Mouse (Mus musculus) intestine, embryonic 14.5 days (tissue): ENCODE measurements around the gene Wrnip1. TPM values are rescaled to one million over a fixed set of nuclear protein-coding genes. Genes with fewer than 3 reads are reported as not detected.

ENCODE experiments used
- ATAC-seq: fragments of 200-750 bp; cut with Nextera tagmentation; replicated peaks from 2 replicates; pipeline ENCODE4 v1.8.0; 2017; ENCODE audit warnings: low read depth, moderate number of reproducible peaks, moderate TSS enrichment, moderate library complexity; ENCODE audit not compliant: low FRiP score, low TSS enrichment
- DNase-seq: peaks from one replicate; pipeline ENCODE4 v3.0.0-alpha.2; 2018; ENCODE audit warnings: low spot score
- H3K27ac ChIP-seq: fragments of 300-500 bp; sonication (generic); 2 replicates; pipeline ENCODE4 v1.5.1; 2014; ENCODE audit warnings: low read depth, mild to moderate bottlenecking, control low read depth
- H3K27me3 ChIP-seq: fragments of 300-500 bp; sonication (generic); replicated peaks from 2 replicates; pipeline ENCODE4 v1.6.1; 2014; ENCODE audit warnings: low read length, control low read depth; ENCODE audit not compliant: control insufficient read depth, insufficient read depth
- H3K36me3 ChIP-seq: fragments of 300-500 bp; sonication (generic); 2 replicates; pipeline ENCODE4 v1.6.1; 2014; ENCODE audit warnings: low read length, control low read depth; ENCODE audit not compliant: control insufficient read depth, insufficient read depth
- H3K4me1 ChIP-seq: fragments of 300-500 bp; sonication (generic); replicated peaks from 2 replicates; pipeline ENCODE4 v1.6.1; 2014; ENCODE audit warnings: low read length, control low read depth, mixed read lengths; ENCODE audit not compliant: control insufficient read depth, insufficient read depth
- H3K4me2 ChIP-seq: fragments of 300-500 bp; sonication (generic); 2 replicates; pipeline ENCODE4 v1.6.1; 2014; ENCODE audit warnings: low read length
- H3K4me3 ChIP-seq: fragments of 300-500 bp; sonication (generic); 2 replicates; pipeline ENCODE4 v1.5.1; 2014; ENCODE audit warnings: low read depth, low read length, control low read depth, mixed read lengths
- H3K9ac ChIP-seq: fragments of 300-500 bp; sonication (generic); 2 replicates; pipeline ENCODE4 v1.6.1; 2014; ENCODE audit warnings: mild to moderate bottlenecking, low read length
- H3K9me3 ChIP-seq: fragments of 300-500 bp; sonication (generic); 2 replicates; pipeline ENCODE4 v1.6.1; 2016; ENCODE audit warnings: low read length, control low read depth; ENCODE audit not compliant: control insufficient read depth
- WGBS: fragments of 180-500 bp; shearing (Covaris S2); extraction: QIAGEN DNeasy Blood & Tissue Kit; methylation state at CpG from one replicate; pipeline ENCODE4 v1.1.7; 2014; 5-methylcytosine and 5-hydroxymethylcytosine counted together
- polyA plus RNA-seq: library from polyadenylated mRNA; unstranded; fragments of >200 nt; fragmentation: Nextera tagmentation; extraction: Ambion mirVana; gene quantifications from 2 replicates; pipeline ENCODE4 v1.2.1, GENCODE M21; 2014

Wrnip1 gene
- polyA plus RNA-seq, 1 experiment from 2014 or later, result 20.7 TPM

DNA sequence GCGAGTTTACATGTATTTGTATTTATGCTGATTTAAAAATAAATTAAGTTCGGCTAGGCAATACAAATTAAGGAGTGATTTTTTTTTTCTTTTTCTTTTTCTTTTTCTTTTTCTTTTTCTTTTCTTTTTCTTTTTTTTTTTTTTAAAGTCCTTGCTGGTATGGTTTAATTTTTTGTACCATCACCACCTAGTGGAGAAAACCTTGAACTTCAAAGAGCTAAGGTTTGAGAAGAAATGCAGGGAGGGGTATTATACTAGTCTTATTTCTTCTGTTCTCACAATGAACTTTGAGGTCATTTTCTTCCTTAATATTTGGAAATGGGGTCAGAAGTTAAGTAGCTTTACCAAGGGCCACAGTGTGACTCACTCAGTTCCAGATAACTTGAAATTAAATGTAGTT lies 2.7 kb upstream of the Wrnip1 start:
- H3K27ac ChIP-seq, result no peak overlapping the region
- H3K9me3 ChIP-seq, result no peaks in the 10 kb centered on the region
- no peak overlapping the region for H3K9ac ChIP-seq
- peaks cover 12% of the 10 kb centered on the region for H3K4me1 ChIP-seq
- DNase-seq (no peak), ATAC-seq (no peak)
- H3K4me2 ChIP-seq, result no peak overlapping the region
- no peak overlapping the region for H3K4me3 ChIP-seq
- H3K36me3 ChIP-seq, result no peaks in the 10 kb centered on the region
- no peaks in the 10 kb centered on the region for H3K27me3 ChIP-seq
- WGBS, result 70% methylated on average over 2 of the region's 2 CpGs

GRCm38 (mm10) chr13:32800859-32801258 lies 979 bp upstream of the Wrnip1 start:
- H3K27me3 ChIP-seq, result no peaks in the 10 kb centered on the region
- peak overlapping the region; percentile 82 for H3K4me3 ChIP-seq
- no peak overlapping the region; the same call in 1 of the 2 replicates for H3K9ac ChIP-seq
- peak overlapping the region; percentile 86 for H3K4me2 ChIP-seq
- peaks cover 12% of the 10 kb centered on the region for H3K4me1 ChIP-seq
- DNase-seq, result no peak
- no peak overlapping the region for H3K27ac ChIP-seq
- H3K9me3 ChIP-seq, result no peaks in the 10 kb centered on the region
- peaks cover 11% of the 10 kb centered on the region for H3K36me3 ChIP-seq
- ATAC-seq, result no peak

DNA sequence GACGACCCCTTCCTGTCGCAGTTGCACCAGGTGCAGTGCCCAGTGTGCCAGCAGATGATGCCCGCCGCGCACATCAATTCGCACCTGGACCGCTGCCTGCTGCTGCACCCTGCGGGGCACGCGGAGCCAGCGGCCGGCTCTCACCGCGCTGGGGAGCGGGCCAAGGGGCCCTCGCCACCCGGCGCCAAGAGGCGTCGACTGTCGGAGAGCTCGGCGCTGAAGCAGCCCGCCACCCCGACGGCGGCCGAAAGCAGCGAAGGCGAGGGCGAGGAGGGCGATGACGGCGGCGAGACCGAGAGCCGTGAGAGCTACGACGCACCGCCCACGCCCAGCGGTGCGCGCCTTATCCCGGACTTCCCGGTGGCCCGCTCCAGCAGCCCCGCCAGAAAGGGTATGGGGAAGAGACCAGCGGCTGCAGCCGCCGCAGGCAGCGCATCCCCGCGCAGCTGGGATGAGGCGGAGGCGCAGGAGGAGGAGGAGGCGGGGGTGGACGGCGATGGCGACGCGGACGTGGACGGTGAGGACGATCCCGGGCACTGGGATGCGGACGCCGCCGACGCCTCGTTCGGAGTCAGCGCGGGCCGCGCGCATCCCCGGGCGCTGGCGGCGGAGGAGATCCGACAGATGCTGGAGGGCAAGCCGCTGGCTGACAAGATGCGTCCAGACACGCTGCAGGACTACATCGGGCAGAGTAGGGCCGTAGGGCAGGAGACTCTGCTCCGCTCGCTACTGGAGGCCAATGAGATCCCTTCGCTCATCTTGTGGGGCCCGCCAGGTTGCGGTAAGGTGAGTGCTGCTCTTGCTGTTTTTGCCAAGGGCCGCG lies 632 bp downstream of the Wrnip1 start, which contains the start of gene D930007J09Rik:
D930007J09Rik (minus strand) TSS at position 591 of the 823 bp plus-strand sequence.
- H3K9me3 ChIP-seq, result no peaks in the 10 kb centered on the region
- H3K36me3 ChIP-seq, result peaks cover 25% of the 10 kb centered on the region
- peak within 1 kb of the TSS; percentile 74 for H3K9ac ChIP-seq
- WGBS, result 0% methylated on average over 88 of the region's 95 CpGs
- DNase-seq, result peak; percentile 79
- no peaks in the 10 kb centered on the region for H3K27me3 ChIP-seq
- H3K27ac ChIP-seq, result peak within 1 kb of the TSS; percentile 52; the same call in 1 of the 2 replicates
- ATAC-seq, result peak; percentile 66
- peaks cover 12% of the 10 kb centered on the region for H3K4me1 ChIP-seq
- H3K4me3 ChIP-seq, result peak within 1 kb of the TSS; percentile 82
- peak within 1 kb of the TSS; percentile 86 for H3K4me2 ChIP-seq

- DNase-seq (no peak), ATAC-seq (no peak)
- H3K4me2 ChIP-seq, result peak overlapping the region; percentile 86
- peaks cover 12% of the 10 kb centered on the region for H3K4me1 ChIP-seq
- 76% methylated on average over 4 of the region's 4 CpGs for WGBS
- H3K9me3 ChIP-seq, result no peaks in the 10 kb centered on the region
- peak overlapping the region; percentile 82 for H3K4me3 ChIP-seq
- no peak overlapping the region for H3K27ac ChIP-seq
- H3K9ac ChIP-seq, result peak overlapping the region; percentile 74
- H3K27me3 ChIP-seq, result no peaks in the 10 kb centered on the region
- peaks cover 36% of the 10 kb centered on the region for H3K36me3 ChIP-seq
Measured at GRCm38 (mm10) chr13:32803701-32804345, 2.0 kb downstream of the Wrnip1 start.

DNA sequence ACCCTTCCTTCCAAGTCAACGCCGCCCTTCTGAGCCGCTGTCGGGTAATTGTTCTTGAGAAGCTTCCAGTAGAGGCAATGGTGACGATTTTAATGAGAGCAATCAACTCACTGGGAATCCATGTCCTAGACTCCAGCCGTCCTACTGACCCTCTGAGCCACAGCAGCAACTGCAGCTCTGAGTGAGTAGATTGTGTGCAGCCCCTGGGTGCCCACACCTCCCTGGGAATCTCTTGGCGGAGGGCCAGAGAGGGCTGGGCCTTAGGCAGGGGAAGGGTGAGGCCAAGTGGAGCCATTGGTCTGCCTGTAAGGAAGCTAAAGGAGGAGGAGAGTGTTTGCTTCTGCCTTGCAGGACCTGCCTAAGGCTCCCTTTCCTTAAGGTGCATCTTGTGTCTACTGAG lies 5.0 kb downstream of the Wrnip1 start:
- DNase-seq (no peak), ATAC-seq (no peak)
- Histone ChIP-seq H3K4me1 (peaks cover 12% of the 10 kb centered on the region), H3K9ac (no peak overlapping the region), H3K4me2 (no peak overlapping the region), H3K9me3 (no peaks in the 10 kb centered on the region), H3K27ac (no peak overlapping the region), H3K27me3 (no peaks in the 10 kb centered on the region), H3K36me3 (peaks cover 53% of the 10 kb centered on the region), H3K4me3 (no peak overlapping the region)
- 90% methylated on average over 7 of the region's 7 CpGs for WGBS

- H3K36me3 ChIP-seq, result peaks cover 53% of the 10 kb centered on the region
- DNase-seq, result no peak
- no peaks in the 10 kb centered on the region for H3K9me3 ChIP-seq
- H3K4me2 ChIP-seq, result no peak overlapping the region
- 95% methylated on average over 3 of the region's 3 CpGs for WGBS
- no peaks in the 10 kb centered on the region for H3K27me3 ChIP-seq
- no peak overlapping the region for H3K27ac ChIP-seq
- peaks cover 12% of the 10 kb centered on the region for H3K4me1 ChIP-seq
- H3K4me3 ChIP-seq, result no peak overlapping the region
- ATAC-seq, result no peak
- no peak overlapping the region for H3K9ac ChIP-seq
Measured at GRCm38 (mm10) chr13:32807624-32808023, 5.8 kb downstream of the Wrnip1 start.

- Histone ChIP-seq H3K4me1 (no peaks in the 10 kb centered on the region), H3K36me3 (peaks cover 71% of the 10 kb centered on the region), H3K27me3 (no peaks in the 10 kb centered on the region), H3K4me2 (no peak overlapping the region), H3K9ac (no peak overlapping the region), H3K4me3 (no peak overlapping the region), H3K27ac (no peak overlapping the region), H3K9me3 (no peaks in the 10 kb centered on the region)
- 93% methylated on average over 3 of the region's 3 CpGs for whole genome bisulfite sequencing
- no peak for ATAC-seq
- DNase-seq, result no peak
Measured at GRCm38 (mm10) chr13:32819241-32819640, 17.4 kb downstream of the Wrnip1 start.

- Histone ChIP-seq H3K9ac (no peak overlapping the region), H3K9me3 (no peaks in the 10 kb centered on the region), H3K27ac (no peak overlapping the region), H3K36me3 (peaks cover 70% of the 10 kb centered on the region), H3K4me2 (no peak overlapping the region), H3K4me1 (no peaks in the 10 kb centered on the region), H3K27me3 (no peaks in the 10 kb centered on the region), H3K4me3 (no peak overlapping the region)
- no peak for DNase-seq
- 85% methylated on average over 5 of the region's 5 CpGs for WGBS
- no peak for ATAC-seq
Measured at GRCm38 (mm10) chr13:32819926-32820325, 18.1 kb downstream of the Wrnip1 start.
